Mouse (Mus musculus) liver, adult 2 months (tissue): ENCODE measurements at regions not wholly inside any gene's neighbourhood (a gene's known extent, or its start where the extent isn't known, plus 50 kb on each side); places are given as distances from the start of the nearest gene placed in this dataset.

Experiments used
- DNase-seq: peaks from one replicate; pipeline ENCODE4 v3.0.0-alpha.2; 2011; ENCODE audit warnings: low read depth, low spot score; ENCODE audit errors: extremely low read depth
- H3K27ac ChIP-seq: fragments of 200-500 bp; replicated peaks from 2 replicates; pipeline ENCODE4 v1.5.1; 2012; ENCODE audit warnings: low read depth, mild to moderate bottlenecking, control low read depth, inconsistent platforms, low read length; ENCODE audit not compliant: insufficient read depth
- H3K27me3 ChIP-seq: fragments of 200-500 bp; 2 replicates; pipeline ENCODE4 v1.6.1; 2012; ENCODE audit warnings: mild to moderate bottlenecking, moderate library complexity, low read length, inconsistent platforms; ENCODE audit not compliant: control insufficient read depth, insufficient read depth
- H3K36me3 ChIP-seq: fragments of 200-500 bp; 2 replicates; pipeline ENCODE4 v1.6.1; 2012; ENCODE audit warnings: low read length, inconsistent platforms; ENCODE audit not compliant: control insufficient read depth, insufficient read depth
- H3K4me1 ChIP-seq: fragments of 200-500 bp; 2 replicates; pipeline ENCODE4 v1.6.1; 2011; ENCODE audit warnings: low read length; ENCODE audit not compliant: control insufficient read depth, insufficient read depth
- H3K4me3 ChIP-seq: fragments of 200-500 bp; 2 replicates; pipeline ENCODE4 v1.5.1; 2011; ENCODE audit warnings: low read depth, mild to moderate bottlenecking, control low read depth, low read length, moderate library complexity; ENCODE audit not compliant: insufficient read depth
- H3K79me2 ChIP-seq: fragments of 200-500 bp; 2 replicates; pipeline ENCODE4 v1.6.1; 2012; ENCODE audit warnings: inconsistent platforms, mild to moderate bottlenecking, low read length, moderate library complexity; ENCODE audit not compliant: control insufficient read depth, insufficient read depth
- H3K9ac ChIP-seq: fragments of 200-500 bp; 2 replicates; pipeline ENCODE4 v1.6.1; 2012; ENCODE audit warnings: low read depth, mild to moderate bottlenecking, control low read depth, inconsistent platforms, low read length
- CTCF ChIP-seq: fragments of 200-500 bp; IDR thresholded peaks from 2 replicates; pipeline ENCODE4 v1.5.1; 2011; ENCODE audit warnings: low read depth, low read length, control low read depth
- POLR2A ChIP-seq: fragments of 200-500 bp; IDR thresholded peaks from 2 replicates; pipeline ENCODE4 v1.6.1; 2011; ENCODE audit warnings: low read length, control low read depth; ENCODE audit not compliant: insufficient read depth; ENCODE audit errors: extremely low read depth
- WGBS: fragments of 180-500 bp; shearing (Covaris S2); methylation state at CpG from one replicate; pipeline ENCODE4 v1.1.7; 2018; 5-methylcytosine and 5-hydroxymethylcytosine counted together

- H3K36me3 ChIP-seq, result no peaks in the 10 kb centered on the region
- WGBS, result 84% methylated on average over 6 of the region's 6 CpGs
- TF ChIP-seq POLR2A (no peak), CTCF (no peak)
- H3K27ac ChIP-seq, result no peak overlapping the region
- H3K79me2 ChIP-seq, result no peaks in the 10 kb centered on the region
- H3K27me3 ChIP-seq, result no peaks in the 10 kb centered on the region
- H3K9ac ChIP-seq, result no peak overlapping the region
- no peaks in the 10 kb centered on the region for H3K4me1 ChIP-seq
- no peak overlapping the region for H3K4me3 ChIP-seq
- no peak for DNase-seq
Observed at GRCm38 (mm10) chr13:53055697-53056096, 74.8 kb upstream of the Nfil3 start.

GRCm38 (mm10) chr13:53053211-53053610 is 72.3 kb upstream of the Nfil3 start:
- H3K79me2 ChIP-seq, result no peaks in the 10 kb centered on the region
- no peak overlapping the region for H3K9ac ChIP-seq
- no peak overlapping the region for H3K4me3 ChIP-seq
- no peak for TF ChIP-seq POLR2A
- TF ChIP-seq CTCF, result no peak
- H3K27ac ChIP-seq, result no peak overlapping the region
- no peak for DNase-seq
- H3K27me3 ChIP-seq, result no peaks in the 10 kb centered on the region
- no peaks in the 10 kb centered on the region for H3K4me1 ChIP-seq
- H3K36me3 ChIP-seq, result no peaks in the 10 kb centered on the region
- 85% methylated on average over 8 of the region's 8 CpGs for WGBS

- WGBS, result 93% methylated on average over 14 of the region's 14 CpGs
Observed at GRCm38 (mm10) chr13:53052806-53053205, 71.9 kb upstream of the Nfil3 start.

GRCm38 (mm10) chr13:53052188-53052587 is 71.3 kb upstream of the Nfil3 start:
- TF ChIP-seq CTCF (no peak), POLR2A (no peak)
- H3K27ac ChIP-seq, result no peak overlapping the region
- no peaks in the 10 kb centered on the region for H3K4me1 ChIP-seq
- H3K9ac ChIP-seq, result no peak overlapping the region
- no peaks in the 10 kb centered on the region for H3K36me3 ChIP-seq
- WGBS, result 81% methylated on average over 10 of the region's 10 CpGs
- no peaks in the 10 kb centered on the region for H3K27me3 ChIP-seq
- H3K4me3 ChIP-seq, result no peak overlapping the region
- H3K79me2 ChIP-seq, result no peaks in the 10 kb centered on the region
- DNase-seq, result no peak

More at GRCm38 (mm10) chr13:53052806-53053205, 71.9 kb upstream of the Nfil3 start:
- no peak overlapping the region for H3K4me3 ChIP-seq
- no peak for DNase-seq
- no peak overlapping the region for H3K27ac ChIP-seq
- H3K9ac ChIP-seq, result no peak overlapping the region
- TF ChIP-seq CTCF (no peak), POLR2A (no peak)
- H3K27me3 ChIP-seq, result no peaks in the 10 kb centered on the region
- no peaks in the 10 kb centered on the region for H3K79me2 ChIP-seq
- no peaks in the 10 kb centered on the region for H3K36me3 ChIP-seq
- H3K4me1 ChIP-seq, result no peaks in the 10 kb centered on the region

- DNase-seq, result no peak
- Histone ChIP-seq H3K27me3 (no peaks in the 10 kb centered on the region), H3K27ac (no peak overlapping the region), H3K4me1 (no peaks in the 10 kb centered on the region), H3K36me3 (no peaks in the 10 kb centered on the region), H3K4me3 (no peak overlapping the region), H3K79me2 (no peaks in the 10 kb centered on the region), H3K9ac (no peak overlapping the region)
- 82% methylated on average over 6 of the region's 6 CpGs for WGBS
- TF ChIP-seq CTCF (no peak), POLR2A (no peak)
Observed at GRCm38 (mm10) chr13:53051386-53051785, 70.5 kb upstream of the Nfil3 start.

- no peak overlapping the region for H3K4me3 ChIP-seq
- no peak for DNase-seq
- TF ChIP-seq CTCF, result no peak
- H3K4me1 ChIP-seq, result no peaks in the 10 kb centered on the region
- H3K36me3 ChIP-seq, result no peaks in the 10 kb centered on the region
- no peak overlapping the region for H3K27ac ChIP-seq
- H3K79me2 ChIP-seq, result no peaks in the 10 kb centered on the region
- no peak overlapping the region for H3K9ac ChIP-seq
- no peaks in the 10 kb centered on the region for H3K27me3 ChIP-seq
- WGBS, result 85% methylated on average over 15 of the region's 15 CpGs
Observed at GRCm38 (mm10) chr13:53049176-53049575, 68.3 kb upstream of the Nfil3 start.
